Mouse (Mus musculus) stomach, embryonic 15.5 days (tissue): ENCODE measurements around the gene Hdac9. TPM values are rescaled to one million over a fixed set of nuclear protein-coding genes. Genes with fewer than 3 reads are reported as not detected.

Experiments
- ATAC-seq: fragments of 200-750 bp; cut with Nextera tagmentation; 2 replicates; pipeline ENCODE4 v1.8.0; 2017; ENCODE audit warnings: low read depth, moderate number of reproducible peaks, moderate TSS enrichment; ENCODE audit not compliant: insufficient read depth, low FRiP score
- H3K27ac ChIP-seq: fragments of 300-500 bp; sonication (generic); 2 replicates; pipeline ENCODE4 v1.5.1; 2015; ENCODE audit warnings: mild to moderate bottlenecking, inconsistent platforms
- H3K27me3 ChIP-seq: fragments of 300-500 bp; sonication (generic); replicated peaks from 2 replicates; pipeline ENCODE4 v1.6.1; 2015; ENCODE audit warnings: inconsistent platforms
- H3K36me3 ChIP-seq: fragments of 300-500 bp; sonication (generic); 2 replicates; pipeline ENCODE4 v1.6.1; 2015; ENCODE audit warnings: inconsistent platforms
- H3K4me1 ChIP-seq: fragments of 300-500 bp; sonication (generic); 2 replicates; pipeline ENCODE4 v1.6.1; 2015; ENCODE audit warnings: inconsistent platforms
- H3K4me2 ChIP-seq: fragments of 300-500 bp; sonication (generic); 2 replicates; pipeline ENCODE4 v1.6.1; 2015; ENCODE audit warnings: mild to moderate bottlenecking, inconsistent platforms
- H3K4me3 ChIP-seq: fragments of 300-500 bp; sonication (generic); replicated peaks from 2 replicates; pipeline ENCODE4 v1.5.1; 2015; ENCODE audit warnings: inconsistent platforms
- H3K9ac ChIP-seq: fragments of 300-500 bp; sonication (generic); 2 replicates; pipeline ENCODE4 v1.6.1; 2015; ENCODE audit warnings: inconsistent platforms
- H3K9me3 ChIP-seq: fragments of 300-500 bp; sonication (generic); 2 replicates; pipeline ENCODE4 v1.6.1; 2016; ENCODE audit warnings: inconsistent platforms
- WGBS: fragments of 180-500 bp; shearing (Covaris S2); methylation state at CpG from one replicate; pipeline ENCODE4 v1.1.7; 2015; 5-methylcytosine and 5-hydroxymethylcytosine counted together
- polyA plus RNA-seq: library from polyadenylated mRNA; unstranded; fragments of >200 nt; fragmentation: Nextera tagmentation; extraction: Ambion mirVana; gene quantifications from 2 replicates; pipeline ENCODE4 v1.2.1, GENCODE M21; 2015

Hdac9 gene
- polyA plus RNA-seq, 1 experiment from 2014 or later = 4.9 TPM

GRCm38 (mm10) chr12:34394342-34394741, 522.6 kb downstream of the Hdac9 start:
- no peaks in the 10 kb centered on the region for H3K36me3 ChIP-seq
- H3K4me3 ChIP-seq = no peak overlapping the region
- no peaks in the 10 kb centered on the region for H3K9me3 ChIP-seq
- no peak overlapping the region for H3K27ac ChIP-seq
- 73% methylated on average over 3 of the region's 3 CpGs for WGBS
- no peak overlapping the region for H3K4me2 ChIP-seq
- no peaks in the 10 kb centered on the region for H3K4me1 ChIP-seq
- no peaks in the 10 kb centered on the region for H3K27me3 ChIP-seq
- no peak overlapping the region for H3K9ac ChIP-seq
- no peak for ATAC-seq

GRCm38 (mm10) chr12:34379681-34380080, 537.2 kb downstream of the Hdac9 start:
- H3K9me3 ChIP-seq = no peaks in the 10 kb centered on the region
- H3K9ac ChIP-seq = no peak overlapping the region
- ATAC-seq = no peak
- no peak overlapping the region for H3K4me2 ChIP-seq
- no peak overlapping the region for H3K4me3 ChIP-seq
- no peaks in the 10 kb centered on the region for H3K4me1 ChIP-seq
- no peaks in the 10 kb centered on the region for H3K36me3 ChIP-seq
- H3K27me3 ChIP-seq = no peaks in the 10 kb centered on the region
- 60% methylated on average over 1 of the region's 1 CpGs for WGBS
- no peak overlapping the region for H3K27ac ChIP-seq

- Histone ChIP-seq H3K4me3 (no peak overlapping the region), H3K36me3 (no peaks in the 10 kb centered on the region), H3K27me3 (no peaks in the 10 kb centered on the region), H3K9me3 (no peaks in the 10 kb centered on the region), H3K9ac (no peak overlapping the region), H3K4me2 (no peak overlapping the region), H3K4me1 (no peaks in the 10 kb centered on the region), H3K27ac (no peak overlapping the region)
- WGBS = 83% methylated on average over 4 of the region's 4 CpGs
- ATAC-seq = no peak
Observed at GRCm38 (mm10) chr12:34378637-34379036, 538.3 kb downstream of the Hdac9 start.

- Histone ChIP-seq H3K27me3 (no peaks in the 10 kb centered on the region), H3K9ac (no peak overlapping the region), H3K4me2 (no peak overlapping the region), H3K27ac (no peak overlapping the region), H3K36me3 (no peaks in the 10 kb centered on the region), H3K4me1 (no peaks in the 10 kb centered on the region), H3K9me3 (no peaks in the 10 kb centered on the region), H3K4me3 (no peak overlapping the region)
- 18% methylated on average over 6 of the region's 6 CpGs for WGBS
- no peak for ATAC-seq
Observed at GRCm38 (mm10) chr12:34351906-34352305, 565.0 kb downstream of the Hdac9 start.

- H3K36me3 ChIP-seq = no peaks in the 10 kb centered on the region
- 86% methylated on average over 2 of the region's 2 CpGs for WGBS
- H3K4me2 ChIP-seq = no peak overlapping the region
- no peaks in the 10 kb centered on the region for H3K27me3 ChIP-seq
- no peak overlapping the region for H3K9ac ChIP-seq
- H3K9me3 ChIP-seq = no peaks in the 10 kb centered on the region
- no peak overlapping the region for H3K4me3 ChIP-seq
- H3K27ac ChIP-seq = no peak overlapping the region
- no peaks in the 10 kb centered on the region for H3K4me1 ChIP-seq
- ATAC-seq = no peak
Observed at GRCm38 (mm10) chr12:34347529-34347928, 569.4 kb downstream of the Hdac9 start.

GRCm38 (mm10) chr12:34342761-34343160, 574.1 kb downstream of the Hdac9 start:
- Histone ChIP-seq H3K4me3 (no peak overlapping the region), H3K4me2 (no peak overlapping the region), H3K36me3 (no peaks in the 10 kb centered on the region), H3K4me1 (no peaks in the 10 kb centered on the region), H3K9me3 (no peaks in the 10 kb centered on the region), H3K27ac (no peak overlapping the region), H3K27me3 (no peaks in the 10 kb centered on the region), H3K9ac (no peak overlapping the region)
- ATAC-seq = no peak
- WGBS = 60% methylated on average over 2 of the region's 2 CpGs

GRCm38 (mm10) chr12:34338886-34339285, 578.0 kb downstream of the Hdac9 start:
- Histone ChIP-seq H3K9ac (no peak overlapping the region), H3K27ac (no peak overlapping the region), H3K27me3 (no peaks in the 10 kb centered on the region), H3K4me2 (no peak overlapping the region), H3K9me3 (no peaks in the 10 kb centered on the region), H3K36me3 (no peaks in the 10 kb centered on the region), H3K4me3 (no peak overlapping the region), H3K4me1 (no peaks in the 10 kb centered on the region)
- ATAC-seq = no peak
- WGBS = 84% methylated on average over 4 of the region's 4 CpGs

GRCm38 (mm10) chr12:34334455-34335084, 582.3 kb downstream of the Hdac9 start:
- H3K4me3 ChIP-seq = no peak overlapping the region
- H3K4me1 ChIP-seq = no peaks in the 10 kb centered on the region
- H3K27ac ChIP-seq = no peak overlapping the region
- H3K36me3 ChIP-seq = no peaks in the 10 kb centered on the region
- ATAC-seq = no peak
- WGBS = 59% methylated on average over 4 of the region's 4 CpGs
- H3K27me3 ChIP-seq = no peaks in the 10 kb centered on the region
- H3K9me3 ChIP-seq = no peaks in the 10 kb centered on the region
- no peak overlapping the region for H3K4me2 ChIP-seq
- H3K9ac ChIP-seq = no peak overlapping the region

GRCm38 (mm10) chr12:34332884-34333283, 584.0 kb downstream of the Hdac9 start:
- Histone ChIP-seq H3K27ac (no peak overlapping the region), H3K27me3 (no peaks in the 10 kb centered on the region), H3K4me2 (no peak overlapping the region), H3K9ac (no peak overlapping the region), H3K9me3 (no peaks in the 10 kb centered on the region), H3K4me1 (no peaks in the 10 kb centered on the region), H3K36me3 (no peaks in the 10 kb centered on the region), H3K4me3 (no peak overlapping the region)
- WGBS = 34% methylated on average over 4 of the region's 4 CpGs
- ATAC-seq = no peak

GRCm38 (mm10) chr12:34327111-34327510, 589.8 kb downstream of the Hdac9 start:
- no peak for ATAC-seq
- Histone ChIP-seq H3K4me2 (no peak overlapping the region), H3K36me3 (no peaks in the 10 kb centered on the region), H3K27me3 (no peaks in the 10 kb centered on the region), H3K4me3 (no peak overlapping the region), H3K4me1 (no peaks in the 10 kb centered on the region), H3K9me3 (no peaks in the 10 kb centered on the region), H3K27ac (no peak overlapping the region), H3K9ac (no peak overlapping the region)
- WGBS = 94% methylated on average over 1 of the region's 1 CpGs

GRCm38 (mm10) chr12:34312113-34312719, 604.7 kb downstream of the Hdac9 start:
- Histone ChIP-seq H3K9ac (no peak overlapping the region), H3K27ac (no peak overlapping the region), H3K4me1 (no peaks in the 10 kb centered on the region), H3K27me3 (no peaks in the 10 kb centered on the region), H3K4me2 (no peak overlapping the region), H3K36me3 (no peaks in the 10 kb centered on the region), H3K9me3 (no peaks in the 10 kb centered on the region), H3K4me3 (no peak overlapping the region)
- no peak for ATAC-seq
- 84% methylated on average over 15 of the region's 15 CpGs for WGBS

- Histone ChIP-seq H3K36me3 (no peaks in the 10 kb centered on the region), H3K9me3 (no peaks in the 10 kb centered on the region), H3K4me3 (no peak overlapping the region), H3K27ac (no peak overlapping the region), H3K4me1 (no peaks in the 10 kb centered on the region), H3K4me2 (no peak overlapping the region), H3K9ac (no peak overlapping the region), H3K27me3 (no peaks in the 10 kb centered on the region)
- WGBS = 37% methylated on average over 3 of the region's 3 CpGs
- no peak for ATAC-seq
Observed at GRCm38 (mm10) chr12:34305453-34305852, 611.4 kb downstream of the Hdac9 start.

- Histone ChIP-seq H3K36me3 (no peaks in the 10 kb centered on the region), H3K4me3 (no peak overlapping the region), H3K27ac (no peak overlapping the region), H3K27me3 (no peaks in the 10 kb centered on the region), H3K4me2 (no peak overlapping the region), H3K9ac (no peak overlapping the region), H3K4me1 (no peaks in the 10 kb centered on the region), H3K9me3 (no peaks in the 10 kb centered on the region)
- ATAC-seq = no peak
- WGBS = 80% methylated on average over 7 of the region's 7 CpGs
Observed at GRCm38 (mm10) chr12:34292346-34292745, 624.5 kb downstream of the Hdac9 start.
